In the genomic region with DNA sequence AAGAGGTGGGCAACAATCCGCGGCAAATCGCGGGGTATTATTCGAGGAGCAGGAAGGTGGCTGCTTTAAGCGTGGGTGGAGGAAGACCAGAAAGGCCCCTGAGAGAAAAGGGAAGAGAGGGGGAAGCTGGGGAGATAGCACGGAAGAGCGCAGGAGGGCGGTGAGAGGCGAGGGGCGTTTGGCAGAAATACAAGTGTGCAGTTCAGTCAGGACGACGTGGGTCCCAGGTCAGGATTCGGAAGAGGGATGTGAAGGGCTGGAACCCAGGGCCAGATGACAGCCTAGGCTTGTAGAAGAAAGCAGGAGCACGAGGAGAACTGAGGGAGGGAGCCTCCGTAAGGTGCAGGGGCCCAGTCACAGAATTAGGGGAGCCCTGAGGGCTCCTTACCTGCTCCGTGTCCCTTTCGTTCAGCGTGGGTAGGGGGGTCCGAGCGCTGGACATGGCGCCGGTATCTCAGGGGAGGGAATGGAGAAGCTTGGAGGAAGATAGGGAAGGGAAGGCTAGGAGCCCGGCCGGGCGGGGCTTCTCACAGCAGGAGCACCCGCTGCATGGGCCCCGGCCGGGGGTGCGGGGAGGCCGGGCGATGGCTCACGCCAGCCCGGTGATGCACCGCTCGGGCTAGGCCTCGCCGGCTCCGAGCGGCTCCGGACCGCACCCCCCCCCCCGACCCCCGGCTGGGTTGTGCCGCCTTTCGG, we compare ENCODE assay signal across 7 mouse cellular contexts. TPM values are rescaled to one million over a fixed set of nuclear protein-coding genes. Genes with fewer than 3 reads are reported as not detected.
DNase-seq lines count a peak whose midpoint lies in the region; ATAC-seq and TF ChIP-seq lines count a peak whose summit lies in the region.

No protein-coding gene starts in this region.

- no peaks in the 10 kb centered on the region for H3K9me3 ChIP-seq in erythroblast, embryonic 14.5 days (ENCODE audit: control insufficient read depth, low read length)
- H3K9me3 ChIP-seq in intestine, postnatal 0 days (ENCODE audit: control insufficient read depth), result no peaks in the 10 kb centered on the region
- H3K9me3 ChIP-seq in midbrain, embryonic 11.5 days (ENCODE audit: control insufficient read depth, low read length), result no peaks in the 10 kb centered on the region

- peak overlapping the region; percentile 95 for H3K4me2 ChIP-seq in intestine, postnatal 0 days (replicated peaks; ENCODE audit: low read depth)
- H3K4me2 ChIP-seq in midbrain, embryonic 11.5 days, result peak overlapping the region; percentile 90

- under 1% methylated on average over 32 of the region's 46 CpGs for WGBS in intestine, postnatal 0 days
- under 1% methylated on average over 32 of the region's 46 CpGs for WGBS in midbrain, embryonic 11.5 days

- TF ChIP-seq CTCF in intestine, postnatal 0 days (IDR thresholded peaks at IDR 0.05; ENCODE audit: low read depth), result no peak

- peaks cover 65% of the 10 kb centered on the region for H3K4me1 ChIP-seq in erythroblast, embryonic 14.5 days (ENCODE audit: control insufficient read depth)
- peaks cover 15% of the 10 kb centered on the region for H3K4me1 ChIP-seq in intestine, postnatal 0 days (replicated peaks; ENCODE audit: control insufficient read depth, insufficient read depth, low read length)
- H3K4me1 ChIP-seq in midbrain, embryonic 11.5 days (ENCODE audit: control insufficient read depth, insufficient read depth, low read length), result peaks cover 25% of the 10 kb centered on the region

- no peaks in the 10 kb centered on the region for H3K27me3 ChIP-seq in erythroblast, embryonic 14.5 days (ENCODE audit: control insufficient read depth)
- H3K27me3 ChIP-seq in intestine, postnatal 0 days (replicated peaks; ENCODE audit: control insufficient read depth, insufficient read depth, low read length), result no peaks in the 10 kb centered on the region
- H3K27me3 ChIP-seq in midbrain, embryonic 11.5 days (ENCODE audit: control insufficient read depth, insufficient read depth, low read length), result no peaks in the 10 kb centered on the region

- DNase-seq in layer of hippocampus, adult 18-20 months (ENCODE audit: low spot score in 2 of 2), result peak; percentile 14 to 33
- DNase-seq in layer of hippocampus, adult 9-10 months (ENCODE audit: low spot score), result no peak
- peak; percentile 28 for DNase-seq in R1 (ENCODE audit: low read depth, low spot score)
- DNase-seq in midbrain, embryonic 11.5 days (ENCODE audit: low spot score, missing footprints), result peak; percentile 92
- DNase-seq in cerebellum, adult 11-12 months, result no peak

- peak overlapping the region; percentile 77 for H3K4me3 ChIP-seq in erythroblast, embryonic 14.5 days (replicated peaks)
- H3K4me3 ChIP-seq in intestine, postnatal 0 days (ENCODE audit: low read depth, low read length), result peak overlapping the region; percentile 90
- peak overlapping the region; percentile 91 for H3K4me3 ChIP-seq in midbrain, embryonic 11.5 days (ENCODE audit: low read depth, low read length)

- peak overlapping the region; percentile 95 for H3K9ac ChIP-seq in intestine, postnatal 0 days (ENCODE audit: low read depth, low read length)
- H3K9ac ChIP-seq in midbrain, embryonic 11.5 days (ENCODE audit: low read length), result peak overlapping the region; percentile 98

- peak overlapping the region; percentile 92 for H3K27ac ChIP-seq in intestine, postnatal 0 days (ENCODE audit: low read depth, low read length)
- H3K27ac ChIP-seq in midbrain, embryonic 11.5 days (ENCODE audit: low read depth, low read length), result peak overlapping the region; percentile 74

- peak; percentile 65 for ATAC-seq in intestine, postnatal 0 days
- no peak for ATAC-seq in midbrain, embryonic 11.5 days (ENCODE audit: low FRiP score)

- peaks cover 35% of the 10 kb centered on the region for H3K36me3 ChIP-seq in erythroblast, embryonic 14.5 days (ENCODE audit: control insufficient read depth)
- H3K36me3 ChIP-seq in intestine, postnatal 0 days (ENCODE audit: control insufficient read depth, insufficient read depth), result no peaks in the 10 kb centered on the region; the same call in 1 of the 2 replicates
- no peaks in the 10 kb centered on the region for H3K36me3 ChIP-seq in midbrain, embryonic 11.5 days (ENCODE audit: control insufficient read depth, insufficient read depth, low read length)

RNA-seq across cellular contexts. Expression of a gene that starts 0.7 kb away (rescaled TPM):
- 100 to 1,000 TPM; 114 to 118 TPM for total RNA-seq in layer of hippocampus, adult 18-20 months (2021)
- polyA plus RNA-seq in erythroblast, embryonic 14.5 days (2012), result 17.9 and 19.4 TPM in 2 replicates
- polyA plus RNA-seq in intestine, postnatal 0 days (2015; fragmentation: Nextera tagmentation; extraction: Ambion mirVana), result 39.6 and 46.4 TPM in 2 replicates
- 43.0 and 53.9 TPM in 2 replicates for polyA plus RNA-seq in midbrain, embryonic 11.5 days (2014; fragmentation: Nextera tagmentation; extraction: Ambion mirVana)

RNA-seq across cellular contexts. Expression of a gene that starts 41.9 kb away (rescaled TPM):
- 10 to 100 TPM; 33.6 to 34.2 TPM for total RNA-seq in layer of hippocampus, adult 18-20 months (2021)
- 0.66 and 1.5 TPM in 2 replicates for polyA plus RNA-seq in erythroblast, embryonic 14.5 days (2012)
- 11.3 and 12.2 TPM in 2 replicates for polyA plus RNA-seq in intestine, postnatal 0 days (2015; fragmentation: Nextera tagmentation; extraction: Ambion mirVana)
- polyA plus RNA-seq in midbrain, embryonic 11.5 days (2014; fragmentation: Nextera tagmentation; extraction: Ambion mirVana), result 23.2 and 25.3 TPM in 2 replicates

Comparison
In these comparisons a context has a peak if more than half of its experiments do, and no peak if none do; other contexts are left out.
1. DNase-seq: peak in layer of hippocampus, adult 18-20 months (2 of 2), R1 (single experiment) and midbrain, embryonic 11.5 days (single experiment); none in layer of hippocampus, adult 9-10 months (single experiment) and cerebellum, adult 11-12 months (single experiment).
2. Peak in every context shown above with its lines, with median percentiles within 50 percentile points of each other: H3K4me3 ChIP-seq.